Mouse (Mus musculus) brain, embryonic 14.5 days (tissue): ENCODE measurements at regions not wholly inside any gene's neighbourhood (a gene's known extent, or its start where the extent isn't known, plus 50 kb on each side); places are given as distances from the start of the nearest gene placed in this dataset.

Experiments
- CTCF ChIP-seq: fragments of 200-500 bp; IDR thresholded peaks from 2 replicates; pipeline ENCODE4 v1.5.1; 2012; ENCODE audit warnings: inconsistent platforms, mild to moderate bottlenecking, moderate library complexity, borderline replicate concordance; ENCODE audit not compliant: insufficient read depth, insufficient read length; ENCODE audit errors: extremely low read depth
- POLR2A ChIP-seq: fragments of 200-500 bp; IDR thresholded peaks from 2 replicates; pipeline ENCODE4 v1.6.1; 2012; ENCODE audit warnings: mild to moderate bottlenecking, inconsistent platforms, borderline replicate concordance; ENCODE audit not compliant: poor library complexity, insufficient read depth, insufficient read length, severe bottlenecking; ENCODE audit errors: extremely low read depth

DNA sequence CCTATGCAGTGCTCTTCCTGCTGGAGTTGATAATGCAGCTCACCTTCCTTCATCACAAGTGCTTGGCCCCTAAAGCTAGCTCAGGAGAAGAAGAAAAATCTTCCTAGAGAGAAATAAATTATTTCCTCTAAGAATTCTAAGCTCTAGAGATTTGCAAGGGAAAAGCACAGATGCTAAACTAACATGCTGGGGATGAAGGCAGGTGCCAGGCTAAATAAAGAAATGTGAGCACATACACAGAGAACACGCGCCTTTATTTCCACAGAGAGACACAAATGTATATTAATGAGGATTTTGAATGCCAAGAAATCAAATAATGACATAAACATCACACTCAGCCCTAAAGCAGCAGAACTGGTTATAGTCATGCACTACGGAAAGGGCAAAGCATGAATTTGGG, 229.5 kb upstream of the Mamld1 start:
- TF ChIP-seq CTCF (no peak), POLR2A (no peak)
